Mouse (Mus musculus): ENCODE results near the gene Pi4kb. TPM values are rescaled to one million over a fixed set of nuclear protein-coding genes. Genes with fewer than 3 reads are reported as not detected.
"Not testable (repeated sequence)": the region's sequence is repeated elsewhere in the genome, so short reads cannot be mapped to it uniquely, and the experiment has no call there.

The Pi4kb gene
- polyA plus RNA-seq, 1 experiment from 2014 or later = 22.1 TPM

DNA sequence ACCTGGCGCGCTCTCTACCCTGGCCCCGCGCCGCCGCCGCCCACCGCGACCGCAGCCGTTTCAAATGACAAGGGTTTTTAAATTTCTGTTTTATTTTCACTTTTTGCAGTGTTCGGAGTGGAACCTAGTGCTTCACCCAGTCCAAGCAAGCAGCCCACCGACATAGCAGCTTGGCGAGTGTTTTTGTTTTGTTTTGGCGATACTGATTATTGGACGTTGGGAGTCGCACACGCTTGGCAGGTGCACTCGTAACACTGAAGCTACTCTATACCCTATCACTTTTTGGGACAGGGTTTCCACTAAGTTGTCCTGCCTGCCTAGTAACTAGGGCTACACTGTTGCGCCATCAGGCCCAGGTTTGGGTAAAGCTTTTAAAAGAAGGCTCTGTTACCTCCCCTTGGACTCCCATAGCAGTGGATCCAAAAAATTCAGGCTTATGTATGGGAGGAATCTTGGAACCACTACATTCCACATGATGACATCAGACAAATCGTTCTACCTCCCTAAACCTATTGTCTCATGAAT is 42.1 kb downstream of the Pi4kb start:
- H3K4me2 ChIP-seq (ENCODE audit: low read length) = peak overlapping the region; percentile 89
- ATAC-seq = no peak
- peak overlapping the region; percentile 96 for H3K27ac ChIP-seq (ENCODE audit: low read depth, low read length)
- H3K4me1 ChIP-seq (ENCODE audit: control insufficient read depth, insufficient read depth, low read depth, low read length) = peaks cover 24% of the 10 kb centered on the region
- no peaks in the 10 kb centered on the region for H3K27me3 ChIP-seq (replicated peaks; ENCODE audit: control insufficient read depth, insufficient read depth, low read length)
- no peaks in the 10 kb centered on the region for H3K9me3 ChIP-seq (ENCODE audit: control insufficient read depth, low read length)
- WGBS = 4% methylated on average over 20 of the region's 21 CpGs
- H3K9ac ChIP-seq (ENCODE audit: low read depth, low read length) = peak overlapping the region; percentile 69
- no peaks in the 10 kb centered on the region for H3K36me3 ChIP-seq (ENCODE audit: control insufficient read depth, insufficient read depth, low read length)
- H3K4me3 ChIP-seq (ENCODE audit: low read length) = peak overlapping the region; percentile 64

DNA sequence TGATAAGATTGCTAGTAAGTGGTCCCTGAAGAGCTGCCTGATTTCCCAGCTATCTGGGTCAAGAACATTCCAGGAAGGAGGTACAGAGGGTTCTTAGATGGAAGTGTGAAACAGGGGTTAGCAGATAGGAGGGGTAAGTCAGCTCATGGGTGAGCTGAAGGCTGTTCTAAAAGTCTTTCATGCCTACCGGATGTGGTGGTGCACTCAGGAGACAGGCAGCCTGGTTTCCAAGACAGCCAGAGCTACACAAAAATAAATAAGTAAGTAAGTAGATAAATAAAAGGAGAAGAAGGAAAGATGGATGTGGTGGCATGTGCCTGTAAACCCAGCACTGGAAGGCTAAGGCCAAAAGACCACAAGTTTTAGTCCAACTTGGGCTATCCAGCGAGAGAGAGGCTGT is 44.2 kb downstream of the Pi4kb start:
- Histone ChIP-seq H3K4me2 (ENCODE audit: low read length) (no peak overlapping the region), H3K27me3 (replicated peaks; ENCODE audit: control insufficient read depth, insufficient read depth, low read length) (no peaks in the 10 kb centered on the region), H3K4me1 (ENCODE audit: control insufficient read depth, insufficient read depth, low read depth, low read length) (peaks cover 15% of the 10 kb centered on the region), H3K9me3 (ENCODE audit: control insufficient read depth, low read length) (no peaks in the 10 kb centered on the region), H3K36me3 (ENCODE audit: control insufficient read depth, insufficient read depth, low read length) (no peaks in the 10 kb centered on the region), H3K27ac (ENCODE audit: low read depth, low read length) (no peak overlapping the region), H3K4me3 (ENCODE audit: low read length) (no peak overlapping the region), H3K9ac (ENCODE audit: low read depth, low read length) (no peak overlapping the region)
- no peak for ATAC-seq
- 99% methylated on average over 2 of the region's 2 CpGs for WGBS

DNA sequence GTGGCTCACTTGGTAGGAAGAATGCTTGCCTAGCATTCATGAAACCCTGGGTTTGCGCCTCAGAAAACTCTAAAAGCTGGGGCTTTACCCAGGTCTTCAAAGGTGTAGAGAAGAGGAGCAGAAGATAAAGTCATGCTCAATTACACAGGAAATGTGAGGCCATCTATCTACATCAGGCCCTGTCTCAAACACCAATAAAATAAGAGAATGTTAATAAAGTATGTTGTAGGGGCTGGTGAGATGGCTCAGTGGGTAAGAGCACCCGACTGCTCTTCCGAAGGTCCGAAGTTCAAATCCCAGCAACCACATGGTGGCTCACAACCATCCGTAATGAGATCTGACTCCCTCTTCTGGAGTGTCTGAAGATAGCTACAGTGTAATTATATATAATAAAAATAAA is 46.4 kb downstream of the Pi4kb start:
- not testable (repeated sequence) for H3K36me3 ChIP-seq (ENCODE audit: control insufficient read depth, insufficient read depth, low read length); H3K27me3 ChIP-seq (replicated peaks; ENCODE audit: control insufficient read depth, insufficient read depth, low read length); H3K9me3 ChIP-seq (ENCODE audit: control insufficient read depth, low read length); H3K9ac ChIP-seq (ENCODE audit: low read depth, low read length); H3K4me3 ChIP-seq (ENCODE audit: low read length); ATAC-seq; H3K27ac ChIP-seq (ENCODE audit: low read depth, low read length); H3K4me1 ChIP-seq (ENCODE audit: control insufficient read depth, insufficient read depth, low read depth, low read length); H3K4me2 ChIP-seq (ENCODE audit: low read length)
- WGBS = 91% methylated on average over 5 of the region's 5 CpGs

DNA sequence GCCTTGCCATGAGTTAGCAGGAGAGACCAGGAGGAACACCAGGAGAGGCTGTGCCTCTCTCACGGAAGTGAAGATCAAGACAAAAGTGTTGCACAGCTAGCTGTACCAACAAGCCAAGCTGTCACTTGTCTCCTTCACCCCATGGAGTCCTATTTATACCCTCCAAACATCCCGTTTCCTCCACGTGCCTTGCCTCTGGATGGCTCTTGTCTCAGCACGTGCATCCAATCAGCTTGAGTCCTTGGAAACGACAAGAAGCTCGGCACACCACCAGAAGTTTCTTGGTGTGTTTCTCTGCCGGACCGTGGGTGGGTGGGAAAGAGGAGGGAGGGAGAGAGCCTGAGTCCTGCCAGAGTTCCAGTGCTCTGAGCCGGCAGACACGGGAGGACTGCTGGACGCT is 50.0 kb downstream of the Pi4kb start:
- H3K27ac ChIP-seq (ENCODE audit: low read depth, low read length) = no peak overlapping the region
- WGBS = 23% methylated on average over 11 of the region's 11 CpGs
- H3K4me2 ChIP-seq (ENCODE audit: low read length) = no peak overlapping the region; the same call in 1 of the 2 replicates
- peak; percentile 29; the same call in 1 of the 2 replicates for ATAC-seq
- no peaks in the 10 kb centered on the region for H3K27me3 ChIP-seq (replicated peaks; ENCODE audit: control insufficient read depth, insufficient read depth, low read length)
- H3K4me3 ChIP-seq (ENCODE audit: low read length) = no peak overlapping the region
- no peaks in the 10 kb centered on the region for H3K9me3 ChIP-seq (ENCODE audit: control insufficient read depth, low read length)
- H3K9ac ChIP-seq (ENCODE audit: low read depth, low read length) = no peak overlapping the region
- H3K4me1 ChIP-seq (ENCODE audit: control insufficient read depth, insufficient read depth, low read depth, low read length) = no peaks in the 10 kb centered on the region
- H3K36me3 ChIP-seq (ENCODE audit: control insufficient read depth, insufficient read depth, low read length) = no peaks in the 10 kb centered on the region

DNA sequence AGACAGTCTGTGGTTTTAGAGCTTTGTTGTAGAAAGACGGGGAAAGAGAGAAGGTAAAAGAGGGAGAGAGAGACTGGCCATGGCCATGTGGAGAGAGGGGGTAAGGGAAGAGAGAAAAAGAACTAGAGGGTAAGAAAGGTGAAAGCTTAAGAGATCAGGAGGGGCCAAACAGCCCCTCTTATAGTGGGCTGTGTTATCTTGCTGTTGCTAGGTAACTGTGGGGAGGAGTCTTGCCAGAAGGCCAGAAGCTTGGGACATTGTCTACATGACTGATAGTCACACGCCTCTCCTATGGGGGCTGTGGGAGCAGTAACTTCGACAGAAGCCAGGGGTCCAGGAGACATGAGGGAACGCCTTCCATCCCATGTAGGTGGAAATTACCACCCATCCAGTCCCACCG is 50.7 kb downstream of the Pi4kb start:
- no peak for ATAC-seq
- H3K4me2 ChIP-seq (ENCODE audit: low read length) = no peak overlapping the region
- no peaks in the 10 kb centered on the region; the same call in 1 of the 2 replicates for H3K36me3 ChIP-seq (ENCODE audit: control insufficient read depth, insufficient read depth, low read length)
- no peak overlapping the region for H3K27ac ChIP-seq (ENCODE audit: low read depth, low read length)
- no peak overlapping the region for H3K4me3 ChIP-seq (ENCODE audit: low read length)
- H3K9ac ChIP-seq (ENCODE audit: low read depth, low read length) = no peak overlapping the region
- no peaks in the 10 kb centered on the region for H3K9me3 ChIP-seq (ENCODE audit: control insufficient read depth, low read length)
- H3K27me3 ChIP-seq (replicated peaks; ENCODE audit: control insufficient read depth, insufficient read depth, low read length) = no peaks in the 10 kb centered on the region
- H3K4me1 ChIP-seq (ENCODE audit: control insufficient read depth, insufficient read depth, low read depth, low read length) = no peaks in the 10 kb centered on the region
- 47% methylated on average over 5 of the region's 5 CpGs for whole genome bisulfite sequencing

DNA sequence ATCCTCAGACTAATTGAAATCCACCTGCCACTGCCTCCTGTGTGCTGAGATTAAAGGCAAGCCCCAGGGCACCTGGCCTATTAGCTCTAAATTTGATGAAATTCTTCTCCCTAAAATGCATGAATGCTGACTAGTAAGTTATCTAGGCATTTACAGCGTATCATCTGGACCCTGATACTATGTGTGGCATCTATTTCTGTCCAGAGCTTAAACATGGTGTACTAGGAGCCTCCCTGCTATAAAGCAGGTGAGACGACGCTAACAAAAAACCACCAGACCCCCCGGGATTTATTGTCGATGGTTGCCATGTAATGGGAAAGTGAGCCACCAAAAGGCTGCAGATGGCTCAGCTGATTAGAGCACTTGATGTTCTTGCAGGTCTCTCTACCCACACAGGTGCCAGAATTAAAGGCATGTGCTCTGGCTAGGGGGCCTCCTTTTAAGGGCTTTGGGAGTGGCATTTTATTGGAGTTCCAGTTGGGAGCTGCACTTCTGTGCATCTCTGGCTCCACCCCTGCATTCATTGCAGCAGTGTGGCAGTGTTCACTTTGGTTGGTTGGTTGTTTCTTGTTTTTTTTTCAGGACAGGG is 52.6 kb downstream of the Pi4kb start:
- no peaks in the 10 kb centered on the region for H3K27me3 ChIP-seq (replicated peaks; ENCODE audit: control insufficient read depth, insufficient read depth, low read length)
- ATAC-seq = 0 out of 2 replicates have a peak, but pooled peaks have one; percentile 7
- H3K4me2 ChIP-seq (ENCODE audit: low read length) = no peak overlapping the region
- H3K9me3 ChIP-seq (ENCODE audit: control insufficient read depth, low read length) = no peaks in the 10 kb centered on the region
- no peak overlapping the region for H3K9ac ChIP-seq (ENCODE audit: low read depth, low read length)
- no peak overlapping the region for H3K4me3 ChIP-seq (ENCODE audit: low read length)
- no peak overlapping the region; the same call in 1 of the 2 replicates for H3K27ac ChIP-seq (ENCODE audit: low read depth, low read length)
- H3K4me1 ChIP-seq (ENCODE audit: control insufficient read depth, insufficient read depth, low read depth, low read length) = no peaks in the 10 kb centered on the region
- peaks cover 11% of the 10 kb centered on the region; the same call in 1 of the 2 replicates for H3K36me3 ChIP-seq (ENCODE audit: control insufficient read depth, insufficient read depth, low read length)
- WGBS = 49% methylated on average over 5 of the region's 5 CpGs

DNA sequence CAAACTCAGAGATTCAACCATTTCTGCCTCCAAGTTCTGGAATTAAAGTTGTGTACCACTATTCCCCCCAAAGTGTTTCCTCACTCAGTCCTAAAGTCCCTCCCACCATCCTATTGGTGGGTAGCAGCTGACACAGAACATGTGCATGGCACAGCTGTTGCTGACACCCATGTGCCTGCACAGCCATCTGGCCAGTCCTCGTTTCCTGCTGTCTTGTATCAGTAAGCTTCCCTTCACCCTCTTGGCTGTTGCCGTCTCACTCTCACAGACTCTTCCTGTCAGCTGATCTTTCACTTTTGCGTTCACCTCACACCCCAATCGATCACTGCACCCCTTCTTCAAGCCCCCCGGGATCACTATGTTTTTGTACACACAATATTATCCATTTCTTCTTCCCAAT is 53.2 kb downstream of the Pi4kb start:
- peak; percentile 60; the same call in 1 of the 2 replicates for ATAC-seq
- no peak overlapping the region for H3K9ac ChIP-seq (ENCODE audit: low read depth, low read length)
- peaks cover 16% of the 10 kb centered on the region for H3K36me3 ChIP-seq (ENCODE audit: control insufficient read depth, insufficient read depth, low read length)
- no peaks in the 10 kb centered on the region for H3K4me1 ChIP-seq (ENCODE audit: control insufficient read depth, insufficient read depth, low read depth, low read length)
- H3K27me3 ChIP-seq (replicated peaks; ENCODE audit: control insufficient read depth, insufficient read depth, low read length) = no peaks in the 10 kb centered on the region
- no peak overlapping the region for H3K27ac ChIP-seq (ENCODE audit: low read depth, low read length)
- H3K4me3 ChIP-seq (ENCODE audit: low read length) = no peak overlapping the region
- 54% methylated on average over 5 of the region's 5 CpGs for WGBS
- H3K9me3 ChIP-seq (ENCODE audit: control insufficient read depth, low read length) = no peaks in the 10 kb centered on the region
- no peak overlapping the region for H3K4me2 ChIP-seq (ENCODE audit: low read length)

DNA sequence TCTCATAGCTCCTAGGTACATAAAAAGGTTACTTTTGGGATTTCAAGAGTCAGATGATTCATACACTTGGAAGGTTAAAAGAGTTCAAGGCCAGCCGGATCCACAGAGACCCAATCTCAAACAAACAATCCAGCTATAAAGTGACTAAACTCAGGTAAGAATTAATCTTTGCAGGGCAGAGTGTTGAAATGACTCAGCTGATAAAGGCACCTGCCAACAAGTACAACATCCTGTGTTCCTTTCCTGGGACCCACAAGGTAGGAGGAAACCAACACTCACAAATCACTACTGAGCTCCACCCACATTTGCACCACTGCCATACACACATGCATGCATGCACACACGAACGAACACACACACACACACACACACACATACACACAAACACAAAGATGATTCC is 54.1 kb downstream of the Pi4kb start:
- H3K36me3 ChIP-seq (ENCODE audit: control insufficient read depth, insufficient read depth, low read length) = peaks cover 25% of the 10 kb centered on the region
- no peak overlapping the region for H3K4me2 ChIP-seq (ENCODE audit: low read length)
- H3K27me3 ChIP-seq (replicated peaks; ENCODE audit: control insufficient read depth, insufficient read depth, low read length) = no peaks in the 10 kb centered on the region
- H3K9ac ChIP-seq (ENCODE audit: low read depth, low read length) = no peak overlapping the region
- no peaks in the 10 kb centered on the region for H3K9me3 ChIP-seq (ENCODE audit: control insufficient read depth, low read length)
- no peak overlapping the region for H3K27ac ChIP-seq (ENCODE audit: low read depth, low read length)
- no peak overlapping the region for H3K4me3 ChIP-seq (ENCODE audit: low read length)
- 85% methylated on average over 3 of the region's 3 CpGs for WGBS
- no peak for ATAC-seq
- no peaks in the 10 kb centered on the region for H3K4me1 ChIP-seq (ENCODE audit: control insufficient read depth, insufficient read depth, low read depth, low read length)

DNA sequence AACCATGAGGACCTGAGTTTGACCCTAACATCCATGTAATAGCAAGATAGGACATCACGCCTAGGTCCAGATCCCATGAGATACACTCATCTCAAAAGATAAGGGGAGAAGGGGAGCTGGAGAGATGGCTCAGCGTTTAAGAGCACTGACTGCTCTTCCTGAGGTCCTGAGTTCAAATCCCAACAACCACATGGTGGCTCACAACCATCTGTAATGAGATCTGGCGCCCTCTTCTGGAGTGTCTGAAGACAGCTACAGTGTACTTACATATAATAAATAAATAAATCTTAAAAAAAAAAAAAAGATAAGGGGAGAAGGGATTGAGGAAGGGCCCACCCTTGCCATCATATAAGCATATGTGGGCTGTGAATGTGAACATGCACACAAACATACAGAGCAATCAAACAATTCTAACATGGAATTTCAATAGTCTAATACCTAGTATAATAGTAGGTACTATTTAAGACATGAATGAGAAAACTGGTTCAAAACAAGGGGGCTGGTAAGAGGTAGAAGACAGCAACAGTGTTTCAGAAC is 54.8 kb downstream of the Pi4kb start:
- peaks cover 31% of the 10 kb centered on the region for H3K36me3 ChIP-seq (ENCODE audit: control insufficient read depth, insufficient read depth, low read length)
- not testable (repeated sequence) for H3K27me3 ChIP-seq (replicated peaks; ENCODE audit: control insufficient read depth, insufficient read depth, low read length); H3K4me1 ChIP-seq (ENCODE audit: control insufficient read depth, insufficient read depth, low read depth, low read length); H3K9ac ChIP-seq (ENCODE audit: low read depth, low read length); H3K9me3 ChIP-seq (ENCODE audit: control insufficient read depth, low read length); H3K4me2 ChIP-seq (ENCODE audit: low read length); H3K27ac ChIP-seq (ENCODE audit: low read depth, low read length); H3K4me3 ChIP-seq (ENCODE audit: low read length); ATAC-seq
- 80% methylated on average over 3 of the region's 3 CpGs for whole genome bisulfite sequencing

Measured in hindbrain, embryonic 16.5 days (tissue).